Mouse (Mus musculus) ES-E14 (cell line): Measurements from ENCODE around the gene Uba7. TPM values are rescaled to one million over a fixed set of nuclear protein-coding genes. Genes with fewer than 3 reads are reported as not detected.
A peak's percentile ranks its signal among the peaks of the same experiment; 100 is the strongest.

Experiments used
- DNase-seq: peaks from one replicate; pipeline ENCODE4 v3.0.0-alpha.2; 2013; ENCODE audit warnings: low read depth, low spot score
- H3K27ac ChIP-seq: 2 replicates; pipeline ENCODE4 v1.5.1; 2012; ENCODE audit warnings: low read depth, mild to moderate bottlenecking, low read length, moderate library complexity, mixed read lengths; ENCODE audit not compliant: poor library complexity, insufficient read depth, severe bottlenecking
- H3K36me3 ChIP-seq: 2 replicates; pipeline ENCODE4 v1.6.1; 2012; ENCODE audit warnings: mild to moderate bottlenecking, low read length, moderate library complexity, mixed read lengths; ENCODE audit not compliant: control insufficient read depth, poor library complexity, insufficient read depth, severe bottlenecking
- H3K4me1 ChIP-seq, 2 experiments: fragments of 150-350 bp in 1 of 2; sonication (generic) in 1 of 2; 2 replicates each; pipeline ENCODE4 v1.6.1; 2012; ENCODE audit warnings: low read length in 2 of 2, mild to moderate bottlenecking in 1 of 2, mixed read lengths in 1 of 2; ENCODE audit not compliant: control insufficient read depth in 2 of 2, insufficient read depth in 2 of 2, poor library complexity in 1 of 2
- H3K4me3 ChIP-seq, 2 experiments: fragments of 150-350 bp in 1 of 2; sonication (generic) in 1 of 2; 2 replicates each; pipeline ENCODE4 v1.5.1; 2012; ENCODE audit warnings: low read length in 2 of 2, low read depth in 1 of 2, mild to moderate bottlenecking in 1 of 2, mixed read lengths in 1 of 2; ENCODE audit not compliant: insufficient read depth in 1 of 2, poor library complexity in 1 of 2, severe bottlenecking in 1 of 2
- H3K9ac ChIP-seq: 2 replicates; pipeline ENCODE4 v1.6.1; 2012; ENCODE audit warnings: low read depth, mild to moderate bottlenecking, low read length, mixed read lengths; ENCODE audit not compliant: poor library complexity, insufficient read depth, severe bottlenecking
- H3K9me3 ChIP-seq: fragments of 150-350 bp; sonication (generic); 2 replicates; pipeline ENCODE4 v1.6.1; 2012; ENCODE audit warnings: low read depth, mild to moderate bottlenecking, low read length; ENCODE audit not compliant: control insufficient read depth, insufficient read depth
- CHD2 ChIP-seq: IDR thresholded peaks from 2 replicates; pipeline ENCODE4 v1.6.1; 2014; ENCODE audit warnings: mild to moderate bottlenecking, low read depth, low read length, inconsistent platforms
- HCFC1 ChIP-seq: IDR thresholded peaks from 2 replicates; pipeline ENCODE4 v1.6.1; 2012; ENCODE audit warnings: low read length, inconsistent platforms, borderline replicate concordance; ENCODE audit not compliant: insufficient read depth
- MAFK ChIP-seq: IDR thresholded peaks from 2 replicates; pipeline ENCODE4 v1.6.1; 2014; ENCODE audit warnings: mild to moderate bottlenecking, low read depth, low read length, inconsistent platforms; ENCODE audit not compliant: insufficient read depth
- ZC3H11A ChIP-seq: IDR thresholded peaks from 2 replicates; pipeline ENCODE4 v1.6.1; 2012; ENCODE audit warnings: low read depth, mild to moderate bottlenecking, inconsistent platforms, low read length, borderline replicate concordance
- ZNF384 ChIP-seq: IDR thresholded peaks from 2 replicates; pipeline ENCODE4 v1.6.1; 2012; ENCODE audit warnings: low read depth, low read length, inconsistent platforms
- in situ Hi-C, 2 experiments: fragments of 600-800 bp; cut with MboI; formaldehyde crosslinking; loops; one replicate each; pipeline ENCODE4 v1.15.1; 2025; ENCODE audit warnings: low sequenced_read_pairs in 2 of 2, inconsistent platforms in 1 of 2; ENCODE audit not compliant: unreplicated experiment in 2 of 2
- total RNA-seq: library from RNA; depleted of rRNA; stranded (reverse); fragments of 300-350 nt; gene quantifications from 2 replicates; pipeline ENCODE4 v1.2.3, GENCODE M21; 2012

Uba7 gene
- total RNA-seq, 1 experiment, result 1.0 TPM

GRCm38 (mm10) chr9:107950460-107951355 lies 24.6 kb upstream of the Uba7 start:
- Histone ChIP-seq H3K27ac (peak overlapping the region; percentile 28; the same call in 1 of the 2 replicates), H3K4me1 (peaks cover 0 to 4% of the 10 kb centered on the region in 2 experiments; a peak in 1 of 4 replicates), H3K4me3 (peak overlapping the region; percentile 80 to 97), H3K9me3 (no peaks in the 10 kb centered on the region), H3K36me3 (peaks cover 19% of the 10 kb centered on the region), H3K9ac (peak overlapping the region; percentile 79)
- peak; percentile 92 for DNase-seq
- peak; percentile 48; the same call in 1 of the 2 replicates for TF ChIP-seq HCFC1
- no peak for TF ChIP-seq ZC3H11A
- peak; percentile 36; the same call in 1 of the 2 replicates for TF ChIP-seq CHD2
- in situ Hi-C loops, result no loop called here

GRCm38 (mm10) chr9:107955613-107956289 lies 19.6 kb upstream of the Uba7 start:
- peaks cover 31% of the 10 kb centered on the region for H3K36me3 ChIP-seq
- TF ChIP-seq ZNF384 (no peak), MAFK (no peak), CHD2 (no peak), ZC3H11A (no peak), HCFC1 (no peak)

DNA sequence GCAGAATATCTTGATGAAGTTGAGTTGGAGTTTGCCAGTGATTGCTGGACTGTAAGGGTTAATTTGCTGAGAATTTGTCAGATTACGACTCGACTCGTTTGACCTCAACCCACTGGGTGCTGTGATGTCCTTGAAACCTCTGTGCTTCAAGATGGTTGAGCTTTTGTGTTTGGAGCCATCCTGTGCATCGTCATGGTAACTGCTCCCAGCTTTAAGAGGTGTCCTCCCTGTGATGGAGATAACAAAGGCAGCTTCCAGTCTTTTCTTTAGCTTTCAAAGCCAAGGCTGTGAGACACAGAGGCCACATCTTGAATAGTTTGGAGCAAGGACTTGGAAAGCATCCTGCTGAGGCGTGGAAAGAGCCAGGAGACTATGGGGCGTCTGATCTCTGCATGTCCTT lies 18.2 kb upstream of the Uba7 start:
- H3K4me1 ChIP-seq, result peaks cover 4 to 14% of the 10 kb centered on the region in 2 experiments; a peak in 2 of 4 replicates
- H3K9ac ChIP-seq, result no peak overlapping the region
- no peak overlapping the region for H3K27ac ChIP-seq
- H3K36me3 ChIP-seq, result peaks cover 39% of the 10 kb centered on the region
- DNase-seq, result peak; percentile 46
- no peak for TF ChIP-seq ZC3H11A
- TF ChIP-seq HCFC1, result no peak
- TF ChIP-seq CHD2, result no peak
- no peak for TF ChIP-seq MAFK
- TF ChIP-seq ZNF384, result no peak
- in situ Hi-C loops, result no loop called here
- no peak overlapping the region for H3K4me3 ChIP-seq
- H3K9me3 ChIP-seq, result no peaks in the 10 kb centered on the region

More at GRCm38 (mm10) chr9:107955613-107956289, 19.6 kb upstream of the Uba7 start:
- Histone ChIP-seq H3K9me3 (no peaks in the 10 kb centered on the region), H3K27ac (no peak overlapping the region), H3K4me3 (no peak overlapping the region), H3K9ac (no peak overlapping the region), H3K4me1 (peaks cover 3 to 5% of the 10 kb centered on the region in 2 experiments; a peak in 2 of 4 replicates)
- DNase-seq, result no peak
- in situ Hi-C loops, result no loop called here

DNA sequence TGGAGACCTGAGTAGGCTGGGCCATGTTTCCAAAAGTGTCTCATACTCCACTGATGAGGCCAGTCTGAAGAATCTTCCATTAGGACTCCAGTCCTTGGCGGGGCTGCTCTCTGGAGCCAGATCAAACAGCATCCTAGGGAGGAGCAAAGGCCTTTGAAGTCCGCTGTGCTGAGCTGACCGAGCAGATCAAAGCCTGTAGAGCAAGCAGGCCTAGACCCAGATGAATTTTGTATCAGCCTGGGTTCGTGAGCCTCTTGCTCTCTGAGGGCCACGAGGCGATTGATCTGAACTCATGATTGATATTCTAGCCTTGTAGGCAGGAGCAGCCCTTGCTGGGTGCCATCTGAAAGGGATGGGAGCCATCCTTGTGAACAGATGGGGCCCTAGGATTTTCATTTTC lies 15.4 kb upstream of the Uba7 start:
- TF ChIP-seq MAFK, result no peak
- TF ChIP-seq ZC3H11A, result no peak
- TF ChIP-seq ZNF384, result no peak
- no peak for TF ChIP-seq HCFC1
- no peak for TF ChIP-seq CHD2
- peaks cover 6 to 14% of the 10 kb centered on the region in 2 experiments; a peak in 3 of 4 replicates for H3K4me1 ChIP-seq

More for the DNA sequence above, 15.4 kb upstream of the Uba7 start:
- Histone ChIP-seq H3K36me3 (peaks cover 59% of the 10 kb centered on the region), H3K9ac (no peak overlapping the region), H3K9me3 (no peaks in the 10 kb centered on the region), H3K27ac (no peak overlapping the region), H3K4me3 (no peak overlapping the region)
- in situ Hi-C loops, result no loop called here
- no peak for DNase-seq
